Mouse (Mus musculus) adrenal gland, adult 18-20 months (tissue): ENCODE results near the gene Gm3558. TPM values are rescaled to one million over a fixed set of nuclear protein-coding genes. Genes with fewer than 3 reads are reported as not detected.
"Not testable (repeated sequence)": the region's sequence is repeated elsewhere in the genome, so short reads cannot be mapped to it uniquely, and the experiment has no call there.

ENCODE experiments used
- DNase-seq, 2 experiments: peaks; one replicate each; pipeline ENCODE4 v3.0.0; 2021 to 2022; ENCODE audit warnings: low spot score in 2 of 2
- long read RNA-seq, 2 experiments: library from polyadenylated mRNA; stranded (forward); transcript quantifications; one replicate each; pipeline ENCODE4 v2.0.0; 2021
- total RNA-seq, 2 experiments: library from RNA; stranded (reverse); gene quantifications; 1 replicate in 1 of 2; 2 replicates in 1 of 2; pipeline ENCODE4 v1.2.3; 2021

The Gm3558 gene
- under 1 TPM in 1 of 2 experiments, not detected in 1; 0.36 TPM for total RNA-seq
- long read RNA-seq, experiment 1, partial matches to known transcripts, result 0 of 1 reads
- long read RNA-seq, experiment 1, other reads (novel, unspliced or antisense), result 1 of 1 reads
- long read RNA-seq, experiment 2, partial matches to known transcripts, result 0 of 1 reads
- long read RNA-seq, experiment 2, other reads (novel, unspliced or antisense), result 1 of 1 reads

GRCm38 (mm10) chr14:7568382-7568781 lies at the start of gene Gm3558:
Gene Gm3558, minus strand, starts transcription at chr14:7568566.
- not testable (repeated sequence) for DNase-seq

GRCm38 (mm10) chr14:7595492-7595891 lies 27.1 kb upstream of the Gm3558 start, which contains the start of gene Gm10338:
Gene Gm10338, minus strand, starts transcription at chr14:7595592.
- DNase-seq, result not testable (repeated sequence)

GRCm38 (mm10) chr14:7567890-7568289 lies 476 bp downstream of the Gm3558 start:
- not testable (repeated sequence) for DNase-seq

- DNase-seq, result not testable (repeated sequence)
These were observed 1.1 kb downstream of the Gm3558 start for GRCm38 (mm10) chr14:7567266-7567665.

Other genes starting within 250 kb of the Gm3558 start
- gene Gm5797, start 236.2 kb downstream of the Gm3558 start, total RNA-seq, result not detected
- gene Gm8374, start 203.4 kb downstream of the Gm3558 start, total RNA-seq, result not detected
- not detected for gene Gm3755, start 117.6 kb downstream of the Gm3558 start, total RNA-seq
- not detected for gene Gm3752, start 84.8 kb downstream of the Gm3558 start, total RNA-seq
- not detected for gene Gm10338, start 27.0 kb upstream of the Gm3558 start, total RNA-seq
- not detected for gene Gm10128, start 75.4 kb upstream of the Gm3558 start, total RNA-seq
- gene Gm26661, start 223.0 kb upstream of the Gm3558 start, total RNA-seq, result not detected
- gene Flnb, start 249.4 kb upstream of the Gm3558 start, total RNA-seq, result 10 to 100 TPM; 56.1 to 56.8 TPM